Mouse (Mus musculus): ENCODE measurements around the gene Fbln1. TPM values are rescaled to one million over a fixed set of nuclear protein-coding genes. Genes with fewer than 3 reads are reported as not detected.
"Not testable (repeated sequence)": the region's sequence is repeated elsewhere in the genome, so short reads cannot be mapped to it uniquely, and the experiment has no call there.

Fbln1 gene
- total RNA-seq, 2 experiments from 2014 or later: 12.2 to 15.3 TPM

DNA sequence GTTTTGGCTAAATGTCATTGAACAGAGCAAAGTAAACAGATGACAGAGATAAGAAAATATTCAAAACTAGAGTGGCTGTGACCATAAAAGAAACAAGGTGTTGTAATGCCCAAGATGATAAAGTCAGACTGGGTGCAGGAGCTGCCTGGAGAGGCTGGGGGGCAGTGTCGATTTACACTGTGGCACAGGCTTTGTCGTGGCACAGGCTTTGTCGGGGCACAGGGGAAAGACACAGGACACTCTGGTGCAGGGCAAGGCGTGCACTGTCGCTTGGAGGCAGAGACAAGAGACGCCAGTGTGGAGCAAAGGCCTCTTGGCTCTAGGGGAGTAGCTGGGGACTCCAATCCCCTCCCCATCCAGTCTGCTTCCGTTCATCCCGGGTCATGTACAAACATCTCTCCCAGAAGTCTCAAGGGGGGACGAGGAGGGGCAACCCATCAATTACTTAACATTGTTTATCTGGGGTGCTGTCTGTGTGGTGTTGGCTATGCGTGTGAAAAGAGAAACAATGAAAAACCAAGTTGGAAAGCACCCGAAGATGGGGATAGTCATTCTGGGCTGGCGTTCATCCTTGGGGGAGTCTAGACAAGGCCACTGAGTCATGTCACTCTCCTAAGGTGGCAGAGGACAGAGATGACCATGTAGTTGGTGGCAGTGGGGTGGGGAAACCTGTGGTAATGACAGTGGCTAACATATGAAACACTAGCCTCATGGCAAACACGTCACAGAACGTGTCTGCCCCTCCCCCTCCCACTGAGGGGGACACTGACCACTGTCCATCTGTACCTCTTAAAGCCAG is 110.8 kb downstream of the Fbln1 start:
- intact Hi-C loops (cut with DNase I; ENCODE audit: low total_unique reads): loop anchor here (5.0 to 10.0 kb wide), 2 partner anchors 52 to 161 kb away; no protein-coding TSS in a partner anchor
- DNase-seq: no peak

DNA sequence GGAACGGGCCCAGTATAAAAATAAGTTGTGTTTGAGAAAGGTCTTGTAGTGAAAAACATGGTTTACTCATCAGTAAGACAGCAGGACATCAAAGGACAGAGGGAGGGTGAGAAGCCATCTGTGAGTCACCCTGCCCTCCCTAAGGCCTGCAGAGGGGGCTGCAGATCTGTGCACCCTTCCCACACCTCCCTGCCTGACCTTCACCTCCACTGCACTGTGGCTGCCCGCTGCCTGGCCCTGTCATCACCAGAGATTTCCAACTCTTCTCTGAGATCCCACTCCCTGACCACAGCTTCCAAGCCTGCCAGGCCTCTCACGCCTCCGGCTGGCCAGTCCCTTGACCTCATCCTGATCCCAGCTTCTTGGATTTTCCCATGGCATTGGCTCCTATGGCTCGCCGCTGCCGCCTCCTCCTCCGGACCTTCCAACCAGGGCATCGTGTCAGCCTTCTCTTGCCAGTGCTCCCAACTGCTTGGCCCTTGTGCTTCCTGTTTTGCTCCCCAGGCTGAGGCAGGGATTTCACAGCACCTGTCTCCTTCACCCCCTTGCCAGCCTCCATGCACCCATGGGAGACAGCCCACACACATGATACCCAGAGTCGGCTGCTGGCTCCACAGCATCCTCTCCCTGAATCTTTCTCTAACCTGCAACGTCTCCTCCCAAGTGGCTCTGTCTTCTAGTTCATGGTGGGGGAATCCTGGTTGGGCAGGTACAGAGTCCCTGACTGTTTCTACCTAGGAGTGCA is 114.3 kb downstream of the Fbln1 start:
- intact Hi-C loops (cut with DNase I; ENCODE audit: low total_unique reads): loop anchor here (2.0 to 10.0 kb wide), 4 partner anchors 55 to 261 kb away; no protein-coding TSS in a partner anchor
- peak; percentile 28 for DNase-seq

DNA sequence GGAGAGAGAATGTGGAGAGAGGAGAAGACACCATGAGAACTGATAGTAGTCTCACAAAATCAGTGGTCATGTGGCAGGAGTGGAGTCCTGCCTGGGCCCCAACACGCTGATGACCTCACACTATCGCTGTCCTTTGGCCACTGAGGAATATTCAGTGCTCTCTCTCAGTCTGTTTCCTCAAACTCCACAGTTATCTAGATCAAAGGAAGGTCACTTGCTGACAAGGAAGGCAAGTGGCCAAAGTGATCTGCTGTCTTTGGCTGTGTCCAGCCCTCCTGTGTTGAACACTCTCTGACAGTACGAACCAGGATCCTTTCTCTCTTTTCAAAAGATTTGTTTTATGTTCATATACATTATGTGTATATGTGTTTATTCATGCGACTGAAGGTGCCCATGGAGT is 117.5 kb downstream of the Fbln1 start:
- DNase-seq: no peak
- intact Hi-C loops (cut with DNase I; ENCODE audit: low total_unique reads): loop anchor here (10.0 kb wide), 1 partner anchor 62 kb away; no protein-coding TSS in a partner anchor

DNA sequence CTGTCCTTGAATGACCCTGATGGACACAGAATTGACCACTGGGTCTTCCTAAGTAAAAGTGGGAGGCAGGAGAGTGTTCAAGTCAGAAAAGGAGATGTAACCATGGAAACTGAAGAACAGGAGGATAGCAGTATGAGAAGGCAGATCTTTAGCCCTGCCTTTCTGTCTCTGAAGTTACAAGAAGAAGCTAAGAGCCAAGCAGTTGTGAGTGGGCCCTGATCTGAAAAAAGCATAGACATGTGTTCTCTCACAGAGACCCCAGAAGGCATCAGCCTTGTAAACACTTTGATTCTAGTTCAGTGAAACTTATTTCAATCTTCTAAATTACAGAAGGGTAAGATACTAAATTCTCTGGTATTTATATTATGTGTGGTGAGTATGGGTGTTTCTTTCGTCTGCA is 118.7 kb downstream of the Fbln1 start:
- DNase-seq: no peak
- intact Hi-C loops (cut with DNase I; ENCODE audit: low total_unique reads): loop anchor here (10.0 kb wide), 1 partner anchor 60 kb away; no protein-coding TSS in a partner anchor

DNA sequence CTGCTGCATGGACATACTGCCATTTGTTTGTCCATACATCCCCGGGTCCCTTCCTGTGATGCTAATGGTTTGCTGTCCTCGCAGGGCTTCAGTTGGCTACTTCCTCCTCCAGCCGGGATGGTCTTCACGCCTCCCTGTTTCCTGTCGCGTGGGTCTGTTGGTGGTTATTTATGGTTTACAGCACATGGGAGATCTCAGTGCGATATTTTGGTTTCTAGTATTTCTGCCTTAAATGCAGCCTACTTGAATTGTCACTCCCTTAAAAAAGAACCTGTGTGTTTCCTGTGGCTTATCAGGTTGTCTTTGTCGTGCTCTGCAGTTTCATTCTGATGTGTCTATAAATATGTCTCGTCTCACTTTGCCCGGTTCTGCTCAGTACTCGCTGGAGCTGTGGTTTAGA is 122.1 kb downstream of the Fbln1 start:
- DNase-seq: no peak

DNA sequence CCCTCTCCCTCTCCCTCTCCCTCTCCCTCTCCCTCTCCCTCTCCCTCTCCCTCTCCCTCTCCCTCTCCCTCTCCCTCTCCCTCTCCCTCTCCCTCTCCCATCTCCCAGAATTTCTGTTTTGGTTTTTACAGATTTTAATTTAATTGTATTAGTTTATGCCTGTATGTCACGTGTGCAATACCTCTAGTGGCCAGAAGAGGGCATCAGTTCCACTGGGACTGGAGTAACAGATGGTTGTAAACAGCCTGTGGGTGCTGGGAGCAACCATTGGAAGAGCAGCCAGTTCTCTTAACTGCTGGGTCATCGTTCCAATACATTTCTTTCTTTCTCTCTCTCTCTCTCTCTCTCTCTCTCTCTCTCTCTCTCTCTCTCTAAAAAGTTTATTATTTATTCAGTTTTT is 122.7 kb downstream of the Fbln1 start:
- intact Hi-C loops (cut with DNase I; ENCODE audit: low total_unique reads): loop anchor here (10.0 kb wide), 1 partner anchor 56 kb away; no protein-coding TSS in a partner anchor
- DNase-seq: not testable (repeated sequence)

More for the DNA sequence above, 122.1 kb downstream of the Fbln1 start:
- intact Hi-C loops (cut with DNase I; ENCODE audit: low total_unique reads): loop anchor here (10.0 kb wide), 1 partner anchor 57 kb away; no protein-coding TSS in a partner anchor

DNA sequence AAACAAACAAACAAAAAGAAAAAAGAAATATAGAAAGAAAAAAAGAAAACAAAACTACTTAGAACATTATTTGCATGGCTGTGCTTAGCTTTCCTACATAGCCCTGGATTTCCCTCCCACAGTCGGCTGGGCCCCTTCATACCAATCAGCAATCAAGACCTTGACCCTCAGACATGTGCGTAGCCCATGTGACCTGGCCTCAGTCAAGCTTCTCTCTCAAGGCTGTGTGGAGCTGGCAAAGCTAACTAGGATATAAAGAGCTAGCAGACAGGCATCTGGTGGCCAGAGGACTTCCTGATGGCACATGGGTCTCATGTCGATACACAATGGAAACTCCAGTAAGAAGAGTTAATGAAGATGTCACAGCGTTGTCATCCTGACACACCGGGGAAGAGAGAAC is 123.3 kb downstream of the Fbln1 start:
- intact Hi-C loops (cut with DNase I; ENCODE audit: low total_unique reads): loop anchor here (10.0 kb wide), 1 partner anchor 56 kb away; no protein-coding TSS in a partner anchor
- DNase-seq: no peak

DNA sequence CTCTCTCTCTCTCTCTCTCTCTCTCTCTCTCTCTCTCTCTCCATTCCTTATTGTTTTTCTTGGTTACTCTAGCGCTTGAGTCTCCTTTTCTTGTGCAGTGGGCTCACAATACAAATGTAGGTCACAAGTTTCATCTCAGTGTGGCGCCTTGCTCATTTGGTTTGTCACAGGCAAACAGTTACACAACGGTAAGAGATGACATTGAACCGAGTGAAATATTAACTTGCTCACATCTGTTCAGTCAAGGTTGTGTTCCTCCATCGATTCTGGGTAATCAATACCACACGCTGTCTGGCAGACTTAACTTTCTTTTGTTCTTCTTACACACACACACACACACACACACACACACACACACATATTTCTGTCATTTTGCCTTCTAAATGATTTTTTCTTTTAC is 124.3 kb downstream of the Fbln1 start:
- intact Hi-C loops (cut with DNase I; ENCODE audit: low total_unique reads): no loop called here
- DNase-seq: no peak

DNA sequence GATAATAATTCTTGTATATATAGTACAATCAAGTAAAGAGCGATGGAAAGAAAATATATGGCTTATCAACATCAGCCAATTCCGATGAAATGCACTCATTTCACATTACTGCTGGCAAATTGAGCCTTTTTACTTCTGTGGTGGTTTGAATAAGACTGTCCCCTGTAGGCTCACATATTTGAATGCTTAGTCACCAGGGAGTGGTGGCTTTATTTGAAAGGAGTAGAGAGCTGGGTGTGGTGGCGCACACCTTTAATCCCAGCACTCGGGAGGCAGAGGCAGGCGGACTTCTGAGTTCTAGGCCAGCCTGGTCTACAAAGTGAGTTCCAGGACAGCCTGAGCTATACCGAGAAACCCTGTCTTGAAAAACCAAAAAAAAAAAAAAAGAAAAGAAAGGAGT is 127.8 kb downstream of the Fbln1 start:
- DNase-seq; intact Hi-C loops (cut with DNase I; ENCODE audit: low total_unique reads): not testable (repeated sequence)

DNA sequence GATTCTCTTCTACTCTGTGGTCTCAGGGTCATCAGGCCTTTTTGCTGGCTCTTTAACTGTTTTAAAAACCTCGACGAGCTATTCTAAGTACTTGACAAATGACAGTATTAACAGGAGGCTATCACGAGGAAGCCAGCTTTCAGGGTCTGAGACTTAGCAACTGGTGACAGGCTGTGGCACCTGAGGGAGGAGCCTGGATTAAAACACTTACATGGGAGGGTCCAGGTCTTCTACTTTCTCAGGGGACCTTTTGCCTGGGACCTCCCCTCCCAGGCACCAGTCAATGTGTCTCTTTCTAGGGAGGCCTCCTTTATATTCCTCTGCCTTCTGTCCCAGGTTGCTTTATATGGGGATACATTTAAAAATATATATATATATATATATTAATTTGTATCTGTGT is 128.5 kb downstream of the Fbln1 start:
- intact Hi-C loops (cut with DNase I; ENCODE audit: low total_unique reads): no loop called here
- no peak for DNase-seq

DNA sequence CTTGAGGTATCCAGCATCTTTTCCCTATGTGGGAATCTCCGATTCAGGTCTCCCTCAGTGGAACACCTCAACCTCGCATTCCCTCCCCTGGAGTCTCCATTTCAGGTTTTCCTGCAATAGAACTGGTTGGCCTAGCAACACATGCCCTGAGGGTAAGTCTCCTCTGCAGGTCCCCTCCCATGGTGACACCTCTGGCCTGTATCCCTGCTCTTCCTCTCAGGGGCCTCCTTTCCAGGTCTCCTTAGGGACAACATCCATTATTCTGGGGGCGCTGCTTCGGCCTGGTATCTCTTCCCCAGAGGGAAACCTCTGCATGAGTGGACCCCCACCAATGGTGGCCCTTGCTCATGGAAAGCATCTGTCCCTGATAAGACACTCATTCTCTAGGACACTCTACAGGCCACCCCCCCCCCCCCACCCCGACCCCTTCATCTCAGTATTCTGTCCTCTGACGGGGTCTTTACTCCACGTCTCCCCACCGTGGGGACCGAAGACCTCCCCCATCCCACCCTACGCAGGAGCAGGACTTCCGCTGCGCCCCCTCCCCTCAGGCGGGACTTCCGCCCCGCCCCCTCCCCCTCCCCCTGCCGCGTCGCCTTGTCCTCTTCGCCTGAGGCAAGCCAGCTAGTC is 130.0 kb downstream of the Fbln1 start, which contains the start of gene Atxn10:
Gene Atxn10 (plus strand): TSS at position 575 of the 630 bp plus-strand sequence.
- DNase-seq: no peak
- intact Hi-C loops (cut with DNase I; ENCODE audit: low total_unique reads): no loop called here

Other genes with a start within 250 kb of the Fbln1 start
- 10 to 100 TPM; 26.4 to 35.9 TPM for gene 5031439G07Rik, start 217.4 kb upstream of the Fbln1 start, total RNA-seq (2021)
- gene Upk3a, start 188.8 kb upstream of the Fbln1 start, total RNA-seq (2021): not detected
- gene Fam118a, start 177.0 kb upstream of the Fbln1 start, total RNA-seq (2021): 1 to 10 TPM; 5.1 to 5.3 TPM
- gene Smc1b, start 74.0 kb upstream of the Fbln1 start, total RNA-seq (2021): not detected
- gene Ribc2, start 73.9 kb upstream of the Fbln1 start, total RNA-seq (2021): not detected
- 10 to 100 TPM; 47.7 to 49.8 TPM for gene Atxn10, start 130.3 kb downstream of the Fbln1 start, total RNA-seq (2021)